Mouse (Mus musculus) right cerebral cortex, adult 2 months (tissue): ENCODE measurements around the gene Cmip.

Source experiments
- DNase-seq, 2 experiments: peaks; one replicate each; pipeline ENCODE4 v3.0.0; 2021 to 2022; ENCODE audit warnings: low spot score in 2 of 2

The Cmip gene

DNA sequence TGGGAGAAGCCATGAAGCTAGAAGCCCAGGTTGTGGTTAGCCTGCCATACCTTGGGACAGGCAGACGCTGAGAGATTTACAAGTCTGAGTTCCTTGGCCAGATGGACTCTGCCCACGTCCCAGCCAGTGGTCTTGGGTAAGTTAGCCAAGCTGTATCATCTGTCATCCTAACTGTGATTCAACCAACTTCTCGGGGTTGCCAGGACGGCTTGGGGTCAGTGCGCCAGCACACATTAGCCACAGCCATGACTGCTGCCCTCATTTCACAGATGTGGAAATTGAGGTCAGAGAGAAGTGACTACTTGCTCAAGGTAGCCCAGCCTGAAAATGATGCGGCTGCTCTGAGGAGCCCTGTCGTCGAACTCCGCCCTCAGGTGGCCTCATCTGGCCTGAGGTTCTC is 68.0 kb downstream of the Cmip start:
- DNase-seq: no peak

- no peak for DNase-seq
These were observed 69.9 kb downstream of the Cmip start for GRCm38 (mm10) chr8:117326735-117327134.

DNA sequence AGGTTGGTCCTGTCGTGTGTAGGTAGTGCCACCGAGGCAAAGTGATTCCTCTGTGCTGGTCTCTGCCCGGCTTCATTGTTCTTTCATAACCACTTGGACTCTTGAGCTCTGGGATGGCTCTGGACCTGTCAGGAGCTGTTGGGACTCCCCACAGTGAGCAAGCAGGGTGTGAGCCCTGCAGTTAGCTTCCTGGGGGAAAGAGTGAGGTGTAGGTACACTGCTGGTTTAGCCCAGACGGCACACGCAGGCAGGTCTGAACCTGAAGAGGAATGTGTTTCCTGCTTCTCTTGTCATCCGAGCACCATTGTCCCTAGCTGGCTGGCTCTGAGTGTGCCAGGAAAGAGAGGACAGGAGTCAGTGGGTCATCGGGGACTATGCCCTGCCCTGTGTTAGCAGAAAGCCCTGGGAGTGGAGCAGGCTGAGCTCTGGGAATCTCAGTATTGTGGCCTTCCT is 70.5 kb downstream of the Cmip start:
- DNase-seq: no peak

DNA sequence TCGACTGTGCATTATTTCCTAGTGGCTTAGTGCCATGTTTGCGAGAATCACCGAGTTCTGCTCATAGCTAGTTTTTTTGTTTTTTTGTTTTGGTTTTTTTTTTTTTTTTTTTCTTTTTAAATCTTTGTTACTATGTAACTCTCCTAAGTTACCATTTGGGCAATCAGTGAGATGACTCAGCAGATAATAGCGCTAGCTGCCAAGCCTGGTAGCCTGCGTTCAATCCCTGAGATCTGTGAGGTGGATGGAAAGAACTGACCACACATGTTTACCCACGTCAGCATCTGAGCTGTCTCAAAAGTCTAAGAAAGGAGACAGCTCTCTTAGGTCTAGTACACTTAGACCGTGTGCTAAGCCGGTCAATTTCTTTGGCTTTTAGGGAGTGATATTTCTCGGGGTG is 71.9 kb downstream of the Cmip start:
- no peak for DNase-seq

DNA sequence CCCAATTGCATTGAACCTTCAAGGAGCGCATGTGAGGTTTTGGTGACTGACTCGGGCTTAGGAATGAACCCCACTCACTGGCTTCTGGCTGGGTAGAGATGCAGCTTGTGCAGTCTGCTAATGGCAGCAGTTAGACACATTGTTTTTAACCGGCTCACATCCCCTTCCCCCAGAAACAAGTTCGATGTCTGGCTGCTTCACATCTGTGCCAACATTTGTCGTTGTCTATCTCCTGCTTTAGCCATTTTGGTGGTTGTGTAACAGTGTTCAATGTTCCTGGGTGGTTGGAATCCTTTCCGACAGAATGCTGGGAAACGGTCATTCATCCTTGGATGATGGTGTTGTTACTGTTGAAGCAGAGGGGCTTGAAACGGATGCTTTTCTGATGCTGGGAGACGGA is 72.3 kb downstream of the Cmip start:
- no peak for DNase-seq

DNA sequence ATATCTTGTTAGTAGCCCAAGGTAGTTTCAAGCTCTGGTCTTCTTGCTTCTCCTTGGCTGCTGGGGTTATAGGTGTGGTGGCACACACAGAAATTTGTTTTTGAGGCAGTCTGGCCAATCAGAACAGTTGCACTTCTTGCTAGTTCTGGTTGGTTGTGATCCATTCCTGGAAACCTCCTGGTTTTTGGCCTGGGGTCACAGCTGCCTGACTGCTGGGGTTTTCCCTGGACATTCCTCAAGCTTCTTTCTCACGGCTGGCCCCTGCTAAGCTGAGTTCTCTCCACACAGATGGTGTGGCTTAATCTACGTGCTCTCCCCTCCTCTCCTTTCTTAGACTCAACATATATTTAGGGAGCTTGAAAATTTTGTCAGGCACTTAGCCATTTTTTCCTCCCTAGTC is 73.0 kb downstream of the Cmip start:
- no peak for DNase-seq

GRCm38 (mm10) chr8:117332229-117333010 is 75.6 kb downstream of the Cmip start:
- peak; percentile 65 to 69 for DNase-seq

DNA sequence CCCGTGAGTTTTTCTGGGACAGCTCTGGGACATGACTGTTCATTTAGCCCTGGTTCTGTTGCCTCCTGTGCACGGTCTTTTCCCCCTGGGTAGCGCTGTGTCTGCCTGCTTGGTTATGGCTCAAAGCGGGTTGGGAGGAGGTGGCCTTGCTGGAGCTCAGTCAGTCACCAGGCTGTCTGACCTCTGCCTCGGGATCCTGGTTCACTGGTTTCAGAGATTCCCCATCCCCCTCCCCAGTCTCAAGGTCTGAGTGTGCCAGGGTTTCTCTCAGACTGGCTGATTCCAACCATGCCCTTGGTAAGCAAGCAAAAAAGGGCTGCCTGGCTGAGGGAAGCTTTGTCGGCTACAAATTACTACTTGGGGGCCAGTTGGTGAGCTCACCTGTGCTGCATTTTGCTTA is 76.8 kb downstream of the Cmip start:
- DNase-seq: no peak

GRCm38 (mm10) chr8:117334058-117334747 is 77.3 kb downstream of the Cmip start:
- no peak for DNase-seq

DNA sequence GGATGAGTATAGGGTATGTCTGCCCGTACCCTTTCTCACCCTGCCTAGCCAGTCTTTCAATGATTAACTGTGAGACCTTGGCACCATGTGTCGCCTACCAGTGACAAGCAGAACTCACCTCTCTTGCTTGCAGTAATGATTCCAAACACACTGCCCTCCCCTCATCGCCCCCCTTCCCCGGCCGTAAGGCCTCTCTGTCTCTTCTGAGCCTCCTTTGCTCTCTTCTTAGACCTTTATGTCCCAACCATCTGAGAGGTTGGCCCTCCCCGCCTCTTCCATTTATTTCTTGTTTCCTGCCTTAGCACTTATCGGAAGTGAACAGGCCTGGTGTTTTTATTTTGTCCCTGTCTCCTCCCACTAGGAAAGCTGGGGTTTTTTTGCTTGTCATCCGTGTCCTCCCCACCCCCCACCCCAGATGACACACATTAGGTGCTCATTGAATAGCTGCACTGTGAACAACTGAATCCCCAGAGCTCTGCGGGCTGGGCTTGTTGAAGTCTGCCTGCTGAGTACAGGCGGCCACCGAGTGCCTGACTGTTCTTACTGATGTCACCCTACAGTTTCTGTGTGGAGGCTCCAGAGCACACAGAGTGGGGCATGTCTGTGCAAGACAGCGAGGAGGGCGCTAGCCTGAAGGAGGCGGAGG is 78.0 kb downstream of the Cmip start:
- no peak for DNase-seq

- no peak for DNase-seq
These were observed 78.6 kb downstream of the Cmip start for GRCm38 (mm10) chr8:117335423-117335822.

GRCm38 (mm10) chr8:117337188-117337587 is 80.3 kb downstream of the Cmip start:
- no peak for DNase-seq

DNA sequence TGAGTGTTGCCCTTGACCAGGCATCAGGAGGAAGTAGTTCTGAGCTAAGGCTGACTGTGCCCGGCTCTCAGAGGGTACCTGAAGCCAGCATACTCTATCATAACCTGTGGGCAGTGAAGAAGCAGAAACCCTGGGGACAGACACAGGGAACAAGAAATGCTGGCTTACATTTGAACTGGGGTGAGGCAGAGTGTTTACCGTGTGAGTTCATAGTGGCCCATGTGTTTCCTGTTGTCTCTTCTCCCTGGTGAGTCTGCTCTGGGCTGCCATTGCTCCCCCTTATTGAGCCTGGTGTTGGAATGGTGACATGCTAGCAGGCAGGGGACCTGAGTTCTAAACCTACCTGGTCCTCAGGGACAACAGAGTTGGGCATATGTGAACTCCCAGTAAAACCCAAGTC is 81.8 kb downstream of the Cmip start:
- DNase-seq: no peak

- no peak for DNase-seq
These were observed 82.6 kb downstream of the Cmip start for GRCm38 (mm10) chr8:117339296-117339957.

DNA sequence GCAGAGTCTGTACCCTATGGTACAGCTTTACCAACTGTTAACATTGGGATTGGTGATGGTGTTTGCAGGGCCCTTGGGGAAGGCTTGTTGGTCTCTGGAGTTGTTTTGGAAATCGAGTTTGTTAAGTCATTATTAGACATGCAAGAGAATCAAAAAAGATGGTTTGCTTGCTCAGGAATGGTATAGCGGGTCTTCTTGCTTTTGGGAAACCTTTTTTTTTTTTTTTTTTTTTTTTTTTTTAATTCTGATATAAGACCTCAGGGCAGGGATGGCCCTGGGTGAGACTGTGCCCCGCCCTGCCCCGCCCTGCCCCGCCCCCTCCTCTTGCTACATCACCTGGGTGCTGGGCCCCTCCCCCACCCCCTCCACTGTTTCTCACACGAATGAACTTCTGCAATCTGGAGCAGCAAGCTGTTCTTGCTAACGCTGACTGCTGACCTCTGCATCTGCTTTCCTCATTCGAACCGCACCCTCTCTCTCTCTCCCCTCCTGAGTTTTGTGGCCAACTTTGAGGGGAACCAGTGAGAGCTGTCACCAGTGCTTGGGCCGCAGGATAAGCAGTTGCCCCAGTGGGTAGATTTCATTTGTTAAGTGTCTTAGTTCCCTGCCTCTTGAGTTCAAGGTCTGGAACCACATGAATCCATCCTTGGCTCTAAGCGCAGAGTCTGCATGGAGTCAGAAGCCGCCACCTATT is 83.2 kb downstream of the Cmip start:
- DNase-seq: no peak

DNA sequence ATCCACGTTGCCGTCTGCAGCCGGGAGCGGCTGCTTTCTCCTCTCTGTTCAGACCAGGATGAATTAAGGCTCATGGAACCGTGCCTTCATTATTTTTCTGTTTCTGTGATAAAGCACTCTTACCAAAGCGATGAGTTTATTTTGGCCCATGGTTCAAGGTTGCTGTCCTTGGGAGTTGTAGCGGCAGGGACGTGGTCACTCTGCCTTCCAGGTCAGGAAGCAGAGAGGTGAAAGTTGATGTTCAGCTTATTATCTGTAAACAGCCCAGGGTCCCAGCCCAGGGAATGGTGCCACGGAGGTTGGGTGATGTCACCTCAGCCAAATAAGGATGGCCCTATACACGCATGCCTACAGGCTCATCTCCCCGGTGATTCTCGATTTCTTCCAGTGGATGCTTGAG is 83.9 kb downstream of the Cmip start:
- no peak for DNase-seq

- no peak for DNase-seq
These were observed 86.0 kb downstream of the Cmip start for GRCm38 (mm10) chr8:117342735-117343385.

DNA sequence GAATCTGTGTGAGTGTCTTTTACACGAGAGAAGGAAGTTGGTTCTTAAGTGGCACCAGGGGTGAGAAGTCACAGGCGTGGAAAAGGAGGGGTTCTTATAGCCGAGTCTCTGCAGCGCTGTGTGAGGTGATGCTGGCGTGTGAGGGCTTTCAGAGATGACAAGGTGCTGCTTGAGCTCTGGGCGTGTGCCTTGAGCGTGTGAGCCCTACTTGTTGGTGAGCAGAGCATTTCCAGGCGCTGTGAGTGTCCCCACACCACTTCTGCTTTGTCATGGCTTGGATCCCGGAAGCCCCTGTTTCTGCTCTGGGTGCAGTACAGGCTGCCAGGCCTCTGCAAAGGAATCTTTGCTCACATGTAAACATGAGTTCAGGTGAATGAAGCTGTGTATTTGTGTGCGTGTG is 86.6 kb downstream of the Cmip start:
- DNase-seq: no peak

GRCm38 (mm10) chr8:117344899-117345298 is 88.0 kb downstream of the Cmip start:
- DNase-seq: no peak

DNA sequence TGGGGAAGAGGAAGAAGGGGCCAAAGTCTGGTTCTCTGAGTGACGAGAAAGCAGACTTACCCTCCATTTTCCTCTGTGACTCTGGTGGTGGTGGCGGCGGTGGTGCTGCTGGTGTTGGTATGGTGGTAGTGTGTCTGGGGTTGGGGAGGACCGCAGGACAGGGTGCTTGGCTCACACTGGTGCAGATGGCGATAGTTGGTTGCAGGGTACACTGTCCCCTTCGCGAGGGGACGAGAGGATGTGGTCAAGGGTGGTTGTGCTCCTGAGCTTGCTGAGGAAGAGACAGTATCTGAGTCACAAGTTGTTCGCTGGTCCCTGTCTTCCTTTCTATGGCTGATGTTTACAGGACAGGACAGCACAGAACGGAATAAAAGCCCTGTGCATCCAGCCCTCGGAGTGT is 88.5 kb downstream of the Cmip start:
- no peak for DNase-seq

- DNase-seq: no peak
These were observed 90.7 kb downstream of the Cmip start for GRCm38 (mm10) chr8:117347556-117347955.
